Mouse (Mus musculus): Measurements from ENCODE around the gene Skint5. TPM values are rescaled to one million over a fixed set of nuclear protein-coding genes. Genes with fewer than 3 reads are reported as not detected.
"Not testable (repeated sequence)": the region's sequence is repeated elsewhere in the genome, so short reads cannot be mapped to it uniquely, and the experiment has no call there.

Gene Skint5
- not detected in 2 replicates for polyA plus RNA-seq (2012; rRNA removed)

GRCm38 (mm10) chr4:113999403-113999802 lies at the start of gene Skint5:
Gene Skint5, minus strand, starts transcription at chr4:113999503.
- no peak for TF ChIP-seq CTCF (IDR thresholded peaks at IDR 0.05; ENCODE audit: extremely low read depth, insufficient read depth, low read length)
- TF ChIP-seq POLR2A (IDR thresholded peaks at IDR 0.05; ENCODE audit: extremely low read depth, insufficient read depth, low read length), result no peak
- no peak within 1 kb of the TSS for H3K27ac ChIP-seq (ENCODE audit: insufficient read depth, low read length)
- no peaks in the 10 kb centered on the region for H3K4me1 ChIP-seq (ENCODE audit: control insufficient read depth, insufficient read depth, low read length)
- H3K4me3 ChIP-seq (ENCODE audit: insufficient read depth, low read length), result no peak within 1 kb of the TSS

- Histone ChIP-seq H3K27ac (ENCODE audit: insufficient read depth, low read length) (no peak overlapping the region), H3K4me1 (ENCODE audit: control insufficient read depth, insufficient read depth, low read length) (no peaks in the 10 kb centered on the region), H3K4me3 (ENCODE audit: insufficient read depth, low read length) (no peak overlapping the region)
- TF ChIP-seq CTCF (IDR thresholded peaks at IDR 0.05; ENCODE audit: extremely low read depth, insufficient read depth, low read length) (no peak), POLR2A (IDR thresholded peaks at IDR 0.05; ENCODE audit: extremely low read depth, insufficient read depth, low read length) (no peak)
These were observed 42.0 kb downstream of the Skint5 start for GRCm38 (mm10) chr4:113957343-113957742.

GRCm38 (mm10) chr4:113764182-113764581 lies 235.1 kb downstream of the Skint5 start:
- no peak overlapping the region for H3K4me3 ChIP-seq (ENCODE audit: insufficient read depth, low read length)
- H3K27ac ChIP-seq (ENCODE audit: insufficient read depth, low read length), result no peak overlapping the region
- TF ChIP-seq CTCF (IDR thresholded peaks at IDR 0.05; ENCODE audit: extremely low read depth, insufficient read depth, low read length) (no peak), POLR2A (IDR thresholded peaks at IDR 0.05; ENCODE audit: extremely low read depth, insufficient read depth, low read length) (no peak)
- H3K4me1 ChIP-seq (ENCODE audit: control insufficient read depth, insufficient read depth, low read length), result no peaks in the 10 kb centered on the region

- TF ChIP-seq CTCF (IDR thresholded peaks at IDR 0.05; ENCODE audit: extremely low read depth, insufficient read depth, low read length), result no peak
- no peak for TF ChIP-seq POLR2A (IDR thresholded peaks at IDR 0.05; ENCODE audit: extremely low read depth, insufficient read depth, low read length)
- no peaks in the 10 kb centered on the region for H3K4me1 ChIP-seq (ENCODE audit: control insufficient read depth, insufficient read depth, low read length)
- no peak overlapping the region for H3K4me3 ChIP-seq (ENCODE audit: insufficient read depth, low read length)
- H3K27ac ChIP-seq (ENCODE audit: insufficient read depth, low read length), result no peak overlapping the region
These were observed 235.6 kb downstream of the Skint5 start for GRCm38 (mm10) chr4:113763684-113764083.

- not testable (repeated sequence) for H3K4me1 ChIP-seq (ENCODE audit: control insufficient read depth, insufficient read depth, low read length); H3K4me3 ChIP-seq (ENCODE audit: insufficient read depth, low read length); H3K27ac ChIP-seq (ENCODE audit: insufficient read depth, low read length)
These were observed 551.1 kb downstream of the Skint5 start for GRCm38 (mm10) chr4:113448230-113448629.

Other genes starting within 250 kb of the Skint5 start
- gene Skint11, start 163.9 kb upstream of the Skint5 start, polyA plus RNA-seq (2012; rRNA removed), result not detected in 2 replicates

Measured in cortical plate, adult 2 months (tissue).